Mouse (Mus musculus) kidney, adult 11 months (tissue): ENCODE results near the gene Olfr1375.
"Not testable (repeated sequence)": the region's sequence is repeated elsewhere in the genome, so short reads cannot be mapped to it uniquely, and the experiment has no call there.

Experiments
- DNase-seq: peaks from one replicate; pipeline ENCODE4 v3.0.0; 2022

The Olfr1375 gene

GRCm38 (mm10) chr11:51047809-51048208, at the start of gene Olfr1375:
Gene Olfr1375, plus strand, starts transcription at chr11:51048109.
- DNase-seq = not testable (repeated sequence)

GRCm38 (mm10) chr11:51003296-51003695, 44.6 kb upstream of the Olfr1375 start, which contains the start of gene Olfr51:
Gene Olfr51, plus strand, starts transcription at chr11:51003596.
- no peak for DNase-seq

GRCm38 (mm10) chr11:51011821-51012220, 36.1 kb upstream of the Olfr1375 start:
- peak; percentile 38 for DNase-seq

GRCm38 (mm10) chr11:51013936-51014335, 34.0 kb upstream of the Olfr1375 start, which contains the start of gene Olfr54:
Gene Olfr54, plus strand, starts transcription at chr11:51014236.
- no peak for DNase-seq

- DNase-seq = no peak
Observed at GRCm38 (mm10) chr11:51016341-51016740, 31.6 kb upstream of the Olfr1375 start.

GRCm38 (mm10) chr11:51026811-51027210, 21.1 kb upstream of the Olfr1375 start:
- peak; percentile 14 for DNase-seq

- peak; percentile 48 for DNase-seq
Observed at GRCm38 (mm10) chr11:51029381-51029780, 18.5 kb upstream of the Olfr1375 start.

- peak; percentile 48 for DNase-seq
Observed at GRCm38 (mm10) chr11:51030225-51030624, 17.7 kb upstream of the Olfr1375 start.

- no peak for DNase-seq
Observed at GRCm38 (mm10) chr11:51032851-51033250, 15.1 kb upstream of the Olfr1375 start.

- DNase-seq = not testable (repeated sequence)
Observed at GRCm38 (mm10) chr11:51034141-51034540, 13.8 kb upstream of the Olfr1375 start.

- DNase-seq = no peak
Observed at GRCm38 (mm10) chr11:51035951-51036350, 12.0 kb upstream of the Olfr1375 start.

GRCm38 (mm10) chr11:51044776-51045175, 3.1 kb upstream of the Olfr1375 start:
- not testable (repeated sequence) for DNase-seq

- DNase-seq = no peak
Observed at GRCm38 (mm10) chr11:51051678-51052077, 3.8 kb downstream of the Olfr1375 start.

GRCm38 (mm10) chr11:51053230-51053629, 5.3 kb downstream of the Olfr1375 start:
- DNase-seq = no peak

GRCm38 (mm10) chr11:51059151-51059571, 11.3 kb downstream of the Olfr1375 start, which contains the start of gene Zfp354a:
Gene Zfp354a, plus strand, starts transcription at chr11:51059257.
- DNase-seq = peak; percentile 78

- no peak for DNase-seq
Observed at GRCm38 (mm10) chr11:51059640-51060039, 11.7 kb downstream of the Olfr1375 start.

GRCm38 (mm10) chr11:51060981-51061380, 13.1 kb downstream of the Olfr1375 start:
- peak; percentile 76 for DNase-seq

GRCm38 (mm10) chr11:51063276-51063675, 15.4 kb downstream of the Olfr1375 start:
- no peak for DNase-seq

GRCm38 (mm10) chr11:51063841-51064240, 15.9 kb downstream of the Olfr1375 start:
- no peak for DNase-seq

GRCm38 (mm10) chr11:51084527-51084926, 36.6 kb downstream of the Olfr1375 start:
- DNase-seq = peak; percentile 5

- DNase-seq = no peak
Observed at GRCm38 (mm10) chr11:51085269-51085668, 37.4 kb downstream of the Olfr1375 start.
